Mouse (Mus musculus) olfactory bulb, adult 2 months (tissue): ENCODE data around the gene Lrrc8e.

Experiments used
- CTCF ChIP-seq: fragments of 200-500 bp; IDR thresholded peaks from 2 replicates; pipeline ENCODE4 v1.5.1; 2012; ENCODE audit warnings: low read depth, mild to moderate bottlenecking, low read length, moderate library complexity; ENCODE audit not compliant: insufficient read depth
- POLR2A ChIP-seq: fragments of 200-500 bp; IDR thresholded peaks from 2 replicates; pipeline ENCODE4 v1.6.1; 2012; ENCODE audit warnings: mild to moderate bottlenecking, low read depth, low read length, moderate library complexity; ENCODE audit not compliant: insufficient read depth

DNA sequence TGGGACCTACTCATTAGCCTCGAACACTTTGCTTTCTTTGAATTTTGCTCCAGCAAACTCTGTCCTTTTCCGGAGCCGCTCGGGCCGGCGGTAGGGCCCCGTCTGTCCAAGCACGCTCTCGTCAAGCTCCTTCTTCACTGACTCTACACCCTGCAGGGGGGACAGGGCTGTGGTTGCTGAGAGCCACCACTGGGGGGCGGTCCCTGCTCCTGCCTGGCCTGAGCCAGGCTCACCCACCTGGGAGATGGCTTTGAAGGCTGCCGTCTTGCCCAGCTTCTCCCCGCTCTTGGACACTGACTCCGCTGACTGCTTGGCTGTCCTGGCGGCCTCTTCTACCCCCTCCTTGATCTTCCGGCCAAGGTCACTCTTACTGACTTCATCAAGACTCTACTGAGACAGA is 41.0 kb downstream of the Lrrc8e start:
- TF ChIP-seq POLR2A = no peak
- TF ChIP-seq CTCF = peak; percentile 37; the same call in 1 of the 2 replicates
